Mouse (Mus musculus) cerebellum, adult 11 months (tissue): ENCODE data around the gene Hist1h3b.
A peak's percentile ranks its signal among the peaks of the same experiment; 100 is the strongest.
"Not testable (repeated sequence)": the region's sequence is repeated elsewhere in the genome, so short reads cannot be mapped to it uniquely, and the experiment has no call there.

ENCODE experiments used
- DNase-seq: peaks from one replicate; pipeline ENCODE4 v3.0.0; 2022

The Hist1h3b gene

GRCm38 (mm10) chr13:23739069-23739921 lies 12.8 kb upstream of the Hist1h3b start:
- peak; percentile 84 for DNase-seq

GRCm38 (mm10) chr13:23739922-23740252 lies 12.2 kb upstream of the Hist1h3b start:
- no peak for DNase-seq

- no peak for DNase-seq
Observed at GRCm38 (mm10) chr13:23740256-23740840, 11.7 kb upstream of the Hist1h3b start.

DNA sequence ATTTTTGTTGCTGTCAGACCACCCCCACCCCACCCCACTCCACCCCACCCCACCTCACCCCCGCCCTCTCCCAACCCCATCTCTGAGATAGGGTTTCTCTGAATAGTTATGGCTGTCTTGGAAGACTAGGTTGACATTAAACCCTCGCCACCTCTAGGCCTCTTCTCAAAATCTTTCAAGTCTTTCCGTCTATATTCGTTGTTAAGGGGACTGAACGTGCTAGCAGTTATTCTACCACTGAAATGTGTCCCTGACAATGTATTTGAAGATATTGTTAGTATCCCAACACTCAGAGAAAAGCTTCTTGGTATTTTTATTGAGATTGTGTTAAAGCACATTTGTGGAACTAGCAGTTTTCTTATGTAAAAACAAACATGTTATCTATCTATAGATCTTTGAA lies 11.2 kb upstream of the Hist1h3b start:
- DNase-seq, result no peak

GRCm38 (mm10) chr13:23742007-23742406 lies 10.1 kb upstream of the Hist1h3b start:
- no peak for DNase-seq

GRCm38 (mm10) chr13:23743215-23743614 lies 8.9 kb upstream of the Hist1h3b start:
- DNase-seq, result no peak

GRCm38 (mm10) chr13:23743963-23744362 lies 8.1 kb upstream of the Hist1h3b start:
- DNase-seq, result no peak

DNA sequence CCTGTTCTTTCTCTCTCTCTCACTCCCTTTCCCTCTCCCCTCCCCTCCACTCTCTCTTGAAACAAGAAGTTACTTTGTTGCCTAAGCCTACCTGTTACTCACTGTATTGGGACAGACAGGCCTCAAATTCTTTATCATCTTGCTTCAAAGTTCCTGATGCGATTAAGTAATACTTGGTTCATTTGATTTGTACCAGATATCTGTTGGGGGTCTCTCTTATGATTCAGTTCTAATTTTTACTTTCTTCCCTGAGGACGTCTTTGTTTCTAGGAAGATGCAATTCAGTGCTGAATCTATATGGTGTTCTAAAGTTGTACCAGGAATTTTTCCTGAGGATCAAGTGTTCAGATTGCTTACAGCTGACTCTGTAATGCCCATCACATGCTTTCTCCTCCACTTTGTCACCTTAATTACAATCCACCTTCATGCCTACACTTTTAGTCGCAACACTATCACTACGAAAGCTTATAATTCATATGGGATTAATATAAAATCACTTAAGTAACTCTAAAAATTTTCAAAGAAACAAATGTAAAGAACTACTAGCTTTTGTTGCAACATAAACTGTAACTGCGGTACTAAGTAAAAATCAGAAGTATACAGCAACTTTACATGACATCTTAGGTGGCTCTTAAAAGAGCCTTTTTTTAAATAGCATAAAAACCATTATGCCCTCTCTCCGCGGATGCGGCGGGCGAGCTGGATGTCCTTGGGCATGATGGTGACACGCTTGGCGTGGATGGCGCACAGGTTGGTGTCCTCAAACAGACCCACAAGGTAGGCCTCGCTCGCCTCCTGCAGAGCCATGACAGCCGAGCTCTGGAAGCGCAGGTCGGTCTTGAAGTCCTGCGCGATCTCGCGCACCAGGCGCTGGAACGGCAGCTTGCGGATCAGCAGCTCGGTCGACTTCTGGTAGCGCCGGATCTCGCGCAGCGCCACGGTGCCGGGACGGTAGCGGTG lies 7.4 kb upstream of the Hist1h3b start:
- no peak for DNase-seq

DNA sequence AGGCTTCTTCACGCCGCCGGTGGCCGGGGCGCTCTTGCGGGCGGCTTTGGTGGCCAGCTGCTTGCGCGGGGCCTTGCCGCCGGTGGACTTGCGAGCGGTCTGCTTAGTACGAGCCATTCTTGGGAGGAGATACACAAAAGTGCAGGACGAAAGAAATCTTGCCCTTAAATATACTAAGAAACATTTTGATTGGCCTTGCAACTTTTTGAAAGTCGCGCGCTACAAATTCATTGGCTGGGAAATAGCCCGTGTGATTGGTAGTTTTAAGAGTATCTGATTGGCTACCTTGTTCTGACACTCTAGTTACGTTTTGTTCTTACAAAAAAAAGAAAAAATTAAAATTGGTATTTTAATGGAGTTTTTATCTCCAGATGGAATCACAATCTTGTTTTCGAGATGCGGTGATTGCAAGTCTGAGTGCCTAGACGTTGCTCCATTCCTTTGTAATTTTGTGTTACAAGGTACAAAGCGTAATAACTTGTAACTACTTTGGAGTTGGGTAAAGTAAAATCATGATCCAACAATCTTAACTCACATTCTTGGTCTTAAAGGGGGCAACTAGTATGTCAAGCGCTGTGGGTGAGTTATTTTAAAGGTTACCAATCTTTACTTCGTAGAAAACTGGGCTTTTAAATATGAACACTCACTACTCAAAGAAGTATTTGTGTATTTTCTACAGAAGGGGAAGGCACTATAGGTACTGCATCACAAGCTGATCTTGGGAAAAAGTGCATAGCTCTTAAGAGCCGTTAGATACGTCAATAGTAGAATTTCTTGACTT lies 6.5 kb upstream of the Hist1h3b start, which contains the start of gene Hist1h3c:
Gene Hist1h3c (minus strand): TSS at position 222 of the 781 bp plus-strand sequence.
- peak; percentile 70 for DNase-seq

DNA sequence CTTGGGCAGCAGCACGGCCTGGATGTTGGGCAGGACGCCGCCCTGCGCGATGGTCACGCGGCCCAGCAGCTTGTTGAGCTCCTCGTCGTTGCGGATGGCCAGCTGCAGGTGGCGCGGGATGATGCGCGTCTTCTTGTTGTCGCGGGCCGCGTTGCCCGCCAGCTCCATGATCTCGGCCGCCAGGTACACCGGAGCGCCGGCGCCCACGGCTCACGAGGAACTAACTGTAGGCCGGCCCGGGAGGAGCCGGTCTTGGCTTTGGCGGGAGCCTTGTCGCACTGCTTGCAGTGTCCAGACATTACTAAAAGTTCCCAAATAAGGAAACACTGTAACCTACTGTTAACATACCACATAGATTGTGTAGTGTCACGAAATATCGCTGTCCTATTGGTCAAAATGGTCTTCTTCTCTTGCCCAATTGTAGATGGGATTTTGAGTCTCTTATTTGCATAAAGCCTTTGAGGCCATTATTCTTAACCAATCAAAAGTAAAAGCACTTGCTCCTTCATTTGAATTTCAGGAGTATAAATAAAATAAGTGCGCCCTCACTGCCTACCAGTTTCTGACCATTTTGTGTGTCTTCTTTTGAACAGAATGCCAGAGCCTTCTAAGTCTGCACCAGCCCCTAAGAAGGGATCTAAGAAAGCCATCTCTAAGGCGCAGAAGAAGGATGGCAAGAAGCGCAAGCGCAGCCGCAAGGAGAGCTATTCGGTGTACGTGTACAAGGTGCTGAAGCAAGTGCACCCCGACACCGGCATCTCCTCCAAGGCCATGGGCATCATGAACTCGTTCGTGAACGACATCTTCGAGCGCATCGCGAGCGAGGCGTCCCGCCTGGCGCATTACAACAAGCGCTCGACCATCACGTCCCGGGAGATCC lies 5.6 kb upstream of the Hist1h3b start, which contains the start of gene Hist1h2bb:
Gene Hist1h2bb (plus strand): TSS at position 534 of the 880 bp plus-strand sequence.
- peak; percentile 70 for DNase-seq

DNA sequence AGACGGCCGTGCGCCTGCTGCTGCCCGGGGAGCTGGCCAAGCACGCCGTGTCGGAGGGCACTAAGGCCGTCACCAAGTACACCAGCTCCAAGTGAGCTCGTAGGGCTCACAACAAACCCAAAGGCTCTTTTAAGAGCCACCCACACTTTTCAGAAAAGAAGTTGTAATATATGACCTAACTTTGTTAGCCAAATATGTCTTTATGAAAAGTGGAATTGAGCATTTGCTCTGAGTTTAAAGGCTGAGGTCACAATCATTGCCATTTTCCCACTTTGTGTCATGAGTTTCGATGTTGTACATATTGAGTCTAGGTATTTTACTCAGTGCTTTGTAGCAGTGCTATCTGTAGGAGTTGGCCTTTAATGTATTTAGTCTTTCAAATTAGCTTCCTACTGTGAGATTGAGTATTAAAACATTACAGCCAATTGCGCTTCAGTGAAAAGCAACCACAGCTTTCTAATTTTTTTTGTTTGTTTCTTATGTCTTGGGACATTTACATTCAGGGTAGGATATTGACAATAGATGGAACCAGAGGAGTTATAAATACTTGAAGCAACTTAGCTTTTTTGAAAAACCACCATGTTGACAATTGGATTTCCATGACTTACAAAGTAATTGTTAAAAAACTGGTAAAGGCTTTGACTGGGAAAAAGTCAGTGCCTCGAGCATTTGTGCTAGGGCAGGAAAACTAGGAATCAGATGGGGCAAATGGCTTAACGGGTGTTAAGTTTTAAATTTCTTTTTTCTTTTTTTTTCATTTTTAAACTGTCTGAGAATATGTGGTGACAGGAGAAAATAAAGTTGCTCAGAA lies 4.8 kb upstream of the Hist1h3b start:
- DNase-seq, result no peak

DNA sequence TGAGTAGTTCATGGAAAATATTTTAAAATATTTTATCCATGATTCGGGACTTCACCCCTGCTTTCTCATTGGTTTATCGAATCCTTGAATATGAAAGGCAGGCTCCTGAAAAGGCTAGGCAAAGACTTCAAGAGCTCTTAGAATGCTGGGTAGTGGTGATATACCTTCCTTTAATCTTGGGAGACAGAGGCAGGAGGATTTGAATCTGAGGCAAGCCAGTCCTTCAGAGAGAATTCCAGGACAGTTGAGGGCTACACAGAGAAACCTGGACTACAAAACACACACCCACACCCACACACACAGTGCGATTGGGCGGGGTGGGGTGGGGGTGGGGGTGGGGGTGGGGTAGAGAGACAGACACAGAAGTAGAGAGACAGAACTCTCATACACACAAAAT lies 4.2 kb upstream of the Hist1h3b start:
- no peak for DNase-seq

GRCm38 (mm10) chr13:23749563-23750121 lies 2.4 kb upstream of the Hist1h3b start:
- DNase-seq, result no peak

GRCm38 (mm10) chr13:23750839-23751477 lies 1.1 kb upstream of the Hist1h3b start, which contains the start of gene Hist1h2ab:
Hist1h2ab (plus strand) TSS chr13:23751126.
- not testable (repeated sequence) for DNase-seq

DNA sequence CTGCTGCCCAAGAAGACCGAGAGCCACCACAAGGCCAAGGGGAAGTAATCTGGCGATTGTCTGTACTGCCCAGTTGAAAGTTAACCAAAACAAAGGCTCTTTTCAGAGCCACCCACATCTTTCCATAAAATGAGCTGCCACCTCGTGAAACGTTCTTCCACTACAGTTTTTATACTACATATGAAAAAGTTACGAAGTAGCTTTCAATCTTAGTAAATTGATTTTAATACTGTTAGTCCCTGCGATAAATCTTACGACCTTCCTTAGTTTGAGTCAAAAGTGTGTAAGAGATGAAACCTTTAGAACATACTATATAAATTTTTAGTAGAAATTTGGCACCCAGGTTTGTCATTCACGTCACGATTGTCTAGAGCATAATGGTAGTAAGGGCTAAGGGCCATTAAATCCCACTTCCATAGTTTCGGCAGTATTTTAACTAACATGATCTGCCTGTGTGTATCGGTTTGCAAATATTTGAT lies 550 bp upstream of the Hist1h3b start:
- no peak for DNase-seq

DNA sequence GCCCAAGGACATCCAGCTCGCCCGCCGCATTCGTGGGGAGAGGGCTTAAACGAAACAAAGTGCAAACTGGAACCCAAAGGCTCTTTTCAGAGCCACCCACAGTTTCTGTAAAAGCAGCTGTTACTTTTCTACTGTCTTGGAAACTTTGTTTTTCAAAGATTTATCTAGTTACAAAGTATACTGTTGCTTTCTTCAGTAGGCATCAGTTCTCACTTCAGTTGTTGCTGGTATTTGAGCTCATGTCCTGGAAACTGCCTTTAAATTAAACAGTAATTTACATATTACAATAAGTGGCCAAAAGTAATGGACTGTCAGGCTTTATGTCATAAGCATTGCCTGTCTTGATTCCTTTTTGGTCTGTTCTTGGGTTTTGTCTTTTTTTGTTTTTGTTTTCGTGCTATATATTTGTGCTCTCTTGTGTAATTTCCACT lies 690 bp downstream of the Hist1h3b start:
- no peak for DNase-seq

DNA sequence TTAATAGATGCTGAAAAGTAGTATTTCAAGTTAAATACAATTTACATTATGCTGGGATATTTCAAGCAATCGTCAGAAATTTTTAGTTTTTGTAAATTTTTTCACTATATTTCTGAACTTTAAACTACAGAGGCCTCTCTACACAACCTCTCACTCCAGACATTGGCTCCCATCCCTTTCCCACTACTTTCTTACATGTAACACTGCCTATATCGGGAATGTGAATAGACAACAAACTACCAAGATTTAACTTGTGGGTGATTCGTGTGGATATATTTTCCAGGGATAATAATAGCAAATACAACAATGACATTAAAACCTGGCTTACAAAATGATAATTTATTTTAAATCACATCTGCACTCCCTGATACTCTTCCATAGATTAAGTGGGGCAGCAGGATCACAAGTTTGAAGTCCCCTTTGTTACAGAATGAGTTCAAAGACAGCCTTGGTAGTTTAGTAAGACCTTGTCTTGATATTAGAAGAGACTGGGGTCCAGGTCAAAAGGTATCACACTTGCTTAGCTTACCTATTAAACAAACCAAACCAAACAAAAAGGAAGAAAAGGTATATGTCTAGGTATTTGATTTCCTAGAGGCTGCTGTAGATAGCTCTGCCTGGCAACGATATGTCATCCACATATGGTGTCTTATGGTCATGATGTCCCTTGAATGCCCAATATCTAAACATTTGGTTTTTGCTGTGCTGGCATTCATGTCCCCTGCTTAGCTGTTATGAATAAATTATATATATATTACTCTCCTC lies 1.4 kb downstream of the Hist1h3b start:
- DNase-seq, result no peak

GRCm38 (mm10) chr13:23755000-23755399 lies 2.9 kb downstream of the Hist1h3b start:
- no peak for DNase-seq
